9 mouse cellular contexts compared by ENCODE assay signal in genomic region chr7:127213485-127213884, GRCm38 (mm10). TPM values are rescaled to one million over a fixed set of nuclear protein-coding genes. Genes with fewer than 3 reads are reported as not detected.
DNase-seq lines count a peak whose midpoint lies in the region; ATAC-seq lines count a peak whose summit lies in the region.
"Had no signal": no experiment of that assay in that cellular context is flagged by ENCODE, and none has a peak within 500 bp of the region (broad histone marks: within the 10 kb centered on the region; RNA-seq: fewer than 3 reads in every experiment).

No protein-coding gene starts in this region.

- ATAC-seq in forebrain, embryonic 14.5 days, result no peak
- ATAC-seq in embryonic facial prominence, embryonic 15.5 days (ENCODE audit: insufficient number of reproducible peaks, low FRiP score, low TSS enrichment, low read depth), result no peak
- ATAC-seq in megakaryocyte progenitor cell, adult 5-6 weeks (replicated peaks; ENCODE audit: poor library complexity), result no peak

- no peak overlapping the region for H3K4me2 ChIP-seq in forebrain, embryonic 14.5 days (ENCODE audit: low read length)
- no peak overlapping the region; the same call in 1 of the 2 replicates for H3K4me2 ChIP-seq in embryonic facial prominence, embryonic 15.5 days (replicated peaks)

- H3K27ac ChIP-seq in forebrain, embryonic 14.5 days (ENCODE audit: low read depth, low read length), result no peak overlapping the region
- H3K27ac ChIP-seq in forebrain, embryonic 10.5 days, result no peak overlapping the region
- H3K27ac ChIP-seq in embryonic facial prominence, embryonic 15.5 days (replicated peaks), result no peak overlapping the region
- H3K27ac ChIP-seq: heart, embryonic 13.5 days had no signal

- 0 out of 2 replicates have a peak, but pooled peaks cover 6% of the 10 kb centered on the region for H3K27me3 ChIP-seq in forebrain, embryonic 14.5 days (replicated peaks; ENCODE audit: control insufficient read depth, insufficient read depth, low read length)
- peaks cover 31% of the 10 kb centered on the region for H3K27me3 ChIP-seq in forebrain, embryonic 10.5 days (ENCODE audit: poor library complexity, severe bottlenecking)
- H3K27me3 ChIP-seq in embryonic facial prominence, embryonic 15.5 days, result no peaks in the 10 kb centered on the region

- no peaks in the 10 kb centered on the region for H3K9me3 ChIP-seq in forebrain, embryonic 14.5 days (replicated peaks; ENCODE audit: control insufficient read depth, low read length)
- H3K9me3 ChIP-seq in forebrain, embryonic 10.5 days, result no peaks in the 10 kb centered on the region
- no peaks in the 10 kb centered on the region for H3K9me3 ChIP-seq in embryonic facial prominence, embryonic 15.5 days (replicated peaks)
- H3K9me3 ChIP-seq: heart, embryonic 13.5 days had no signal

- 0 out of 2 replicates have a peak, but pooled peaks cover 3% of the 10 kb centered on the region for H3K4me1 ChIP-seq in forebrain, embryonic 14.5 days (ENCODE audit: control insufficient read depth, insufficient read depth, low read length)
- peaks cover 28% of the 10 kb centered on the region for H3K4me1 ChIP-seq in forebrain, embryonic 10.5 days
- H3K4me1 ChIP-seq in embryonic facial prominence, embryonic 15.5 days, result peaks cover 25% of the 10 kb centered on the region; the same call in 1 of the 2 replicates

- no peaks in the 10 kb centered on the region for H3K36me3 ChIP-seq in forebrain, embryonic 14.5 days (ENCODE audit: control insufficient read depth, insufficient read depth, low read length)
- H3K36me3 ChIP-seq in forebrain, embryonic 10.5 days (replicated peaks), result 0 out of 2 replicates have a peak, but pooled peaks cover 3% of the 10 kb centered on the region
- no peaks in the 10 kb centered on the region for H3K36me3 ChIP-seq in embryonic facial prominence, embryonic 15.5 days
- H3K36me3 ChIP-seq: heart, embryonic 13.5 days had no signal

- no peak overlapping the region for H3K4me3 ChIP-seq in forebrain, embryonic 14.5 days (ENCODE audit: low read depth, low read length)
- H3K4me3 ChIP-seq in forebrain, embryonic 10.5 days, result no peak overlapping the region
- peak overlapping the region; percentile 7; the same call in 1 of the 2 replicates for H3K4me3 ChIP-seq in embryonic facial prominence, embryonic 15.5 days (replicated peaks)

- peak; percentile 42 for DNase-seq in forebrain, embryonic 14.5 days (ENCODE audit: low spot score)
- DNase-seq in forebrain, embryonic 10.5 days (ENCODE audit: extremely low spot score, low spot score), result no peak
- peak; percentile 59 to 76 for DNase-seq in spleen, postnatal 4 days (ENCODE audit: low spot score in 2 of 2)
- DNase-seq in spleen, adult 18-20 months, result no peak
- DNase-seq in testis, postnatal 10 days (ENCODE audit: low spot score), result peak; percentile 56
- DNase-seq in layer of hippocampus, postnatal 25 days (ENCODE audit: extremely low spot score in 1 of 2, low spot score in 1 of 2), result no peak

- H3K9ac ChIP-seq in forebrain, embryonic 14.5 days (ENCODE audit: low read length), result no peak overlapping the region
- no peak overlapping the region for H3K9ac ChIP-seq in embryonic facial prominence, embryonic 15.5 days

- WGBS in forebrain, embryonic 14.5 days, result 40% methylated on average over 7 of the region's 7 CpGs
- WGBS in forebrain, embryonic 10.5 days, result 34% methylated on average over 7 of the region's 7 CpGs
- WGBS in embryonic facial prominence, embryonic 15.5 days, result 42% methylated on average over 7 of the region's 7 CpGs

RNA-seq across cellular contexts. Expression of gene Mylpf, which starts 4.8 kb away (rescaled TPM):
- polyA plus RNA-seq in forebrain, embryonic 14.5 days (2014; fragmentation: Nextera tagmentation; extraction: Ambion mirVana), result 4.6 and 5.3 TPM in 2 replicates
- 10.7 and 10.8 TPM in 2 replicates for polyA plus RNA-seq in forebrain, embryonic 10.5 days (2016; fragmentation: Nextera tagmentation; extraction: Ambion mirVana)
- 585 and 767 TPM in 2 replicates for polyA plus RNA-seq in embryonic facial prominence, embryonic 15.5 days (2015; fragmentation: Nextera tagmentation; extraction: Ambion mirVana)
- 1 to 10 TPM in 1 of 2 experiments, under 1 TPM in 1; 0.96 to 2.9 TPM for total RNA-seq in layer of hippocampus, postnatal 25 days (2021)
- 7.8 and 10.6 TPM in 2 replicates for total RNA-seq in megakaryocyte progenitor cell, adult 5-6 weeks (2015)
- total RNA-seq in megakaryocyte progenitor cell, adult 5-6 weeks (2017), result 6.0 and 6.8 TPM in 2 replicates

RNA-seq across cellular contexts. Expression of gene Tbc1d10b, which starts 5.2 kb away (rescaled TPM):
- 13.6 and 13.7 TPM in 2 replicates for polyA plus RNA-seq in forebrain, embryonic 14.5 days (2014; fragmentation: Nextera tagmentation; extraction: Ambion mirVana)
- 27.3 and 29.2 TPM in 2 replicates for polyA plus RNA-seq in forebrain, embryonic 10.5 days (2016; fragmentation: Nextera tagmentation; extraction: Ambion mirVana)
- 29.4 and 32.5 TPM in 2 replicates for polyA plus RNA-seq in embryonic facial prominence, embryonic 15.5 days (2015; fragmentation: Nextera tagmentation; extraction: Ambion mirVana)
- total RNA-seq in layer of hippocampus, postnatal 25 days (2021), result 10 to 100 TPM; 97.2 to 99.9 TPM
- 12.8 and 13.8 TPM in 2 replicates for total RNA-seq in megakaryocyte progenitor cell, adult 5-6 weeks (2015)
- total RNA-seq in megakaryocyte progenitor cell, adult 5-6 weeks (2017), result 34.0 and 36.0 TPM in 2 replicates

RNA-seq across cellular contexts. Expression of gene Cd2bp2, which starts 17.6 kb away (rescaled TPM):
- 73.6 and 78.6 TPM in 2 replicates for polyA plus RNA-seq in forebrain, embryonic 14.5 days (2014; fragmentation: Nextera tagmentation; extraction: Ambion mirVana)
- 111 and 114 TPM in 2 replicates for polyA plus RNA-seq in forebrain, embryonic 10.5 days (2016; fragmentation: Nextera tagmentation; extraction: Ambion mirVana)
- polyA plus RNA-seq in embryonic facial prominence, embryonic 15.5 days (2015; fragmentation: Nextera tagmentation; extraction: Ambion mirVana), result 56.4 and 61.8 TPM in 2 replicates
- 10 to 100 TPM; 92.1 to 95.7 TPM for total RNA-seq in layer of hippocampus, postnatal 25 days (2021)
- 16.8 and 17.4 TPM in 2 replicates for total RNA-seq in megakaryocyte progenitor cell, adult 5-6 weeks (2015)
- 56.0 and 65.7 TPM in 2 replicates for total RNA-seq in megakaryocyte progenitor cell, adult 5-6 weeks (2017)

RNA-seq across cellular contexts. Expression of gene Zfp553, which starts 19.4 kb away (rescaled TPM):
- 29.4 and 36.7 TPM in 2 replicates for polyA plus RNA-seq in forebrain, embryonic 14.5 days (2014; fragmentation: Nextera tagmentation; extraction: Ambion mirVana)
- 74.7 and 78.3 TPM in 2 replicates for polyA plus RNA-seq in forebrain, embryonic 10.5 days (2016; fragmentation: Nextera tagmentation; extraction: Ambion mirVana)
- 41.3 and 42.5 TPM in 2 replicates for polyA plus RNA-seq in embryonic facial prominence, embryonic 15.5 days (2015; fragmentation: Nextera tagmentation; extraction: Ambion mirVana)
- 10 to 100 TPM; 18.0 to 20.6 TPM for total RNA-seq in layer of hippocampus, postnatal 25 days (2021)
- 6.5 and 9.0 TPM in 2 replicates for total RNA-seq in megakaryocyte progenitor cell, adult 5-6 weeks (2015)
- 13.8 and 15.4 TPM in 2 replicates for total RNA-seq in megakaryocyte progenitor cell, adult 5-6 weeks (2017)

RNA-seq across cellular contexts. Expression of gene Sept1, which starts 19.4 kb away (rescaled TPM):
- polyA plus RNA-seq in forebrain, embryonic 14.5 days (2014; fragmentation: Nextera tagmentation; extraction: Ambion mirVana), result 11.3 and 15.1 TPM in 2 replicates
- polyA plus RNA-seq in forebrain, embryonic 10.5 days (2016; fragmentation: Nextera tagmentation; extraction: Ambion mirVana), result 30.3 and 32.3 TPM in 2 replicates
- 22.4 and 23.9 TPM in 2 replicates for polyA plus RNA-seq in embryonic facial prominence, embryonic 15.5 days (2015; fragmentation: Nextera tagmentation; extraction: Ambion mirVana)
- 1 to 10 TPM; 4.0 to 4.2 TPM for total RNA-seq in layer of hippocampus, postnatal 25 days (2021)
- total RNA-seq in megakaryocyte progenitor cell, adult 5-6 weeks (2015), result 27.0 and 38.6 TPM in 2 replicates
- 21.7 and 35.4 TPM in 2 replicates for total RNA-seq in megakaryocyte progenitor cell, adult 5-6 weeks (2017)

Comparison
In these comparisons a context has a peak if more than half of its experiments do, and no peak if none do; other contexts are left out.
1. DNase-seq: peak in forebrain, embryonic 14.5 days (single experiment), spleen, postnatal 4 days (2 of 2) and testis, postnatal 10 days (single experiment); none in forebrain, embryonic 10.5 days (single experiment), spleen, adult 18-20 months (0 of 2) and layer of hippocampus, postnatal 25 days (0 of 2).
2. RNA of gene Mylpf, which starts 4.8 kb away (polyA plus RNA-seq): 585 to 767 TPM in embryonic facial prominence, embryonic 15.5 days; 10.7 to 10.8 TPM in forebrain, embryonic 10.5 days and 4.6 to 5.3 TPM in forebrain, embryonic 14.5 days; every median in the first group is over 10 times any median in the second.